Mouse (Mus musculus) limb, embryonic 11.5 days (tissue): Measurements from ENCODE around the gene Uck2. TPM values are rescaled to one million over a fixed set of nuclear protein-coding genes. Genes with fewer than 3 reads are reported as not detected.
A peak's percentile ranks its signal among the peaks of the same experiment; 100 is the strongest.

ENCODE experiments used
- ATAC-seq: fragments of 200-750 bp; cut with Nextera tagmentation; 2 replicates; pipeline ENCODE4 v1.8.0; 2017; ENCODE audit warnings: low read depth; ENCODE audit not compliant: insufficient number of reproducible peaks, low FRiP score, low TSS enrichment
- DNase-seq: peaks from one replicate; pipeline ENCODE4 v3.0.0-alpha.2; 2015; ENCODE audit warnings: low spot score
- H3K27ac ChIP-seq: fragments of 300-500 bp; sonication (generic); replicated peaks from 2 replicates; pipeline ENCODE4 v1.5.1; 2014; ENCODE audit warnings: low read depth, mild to moderate bottlenecking, low read length
- H3K27me3 ChIP-seq: fragments of 300-500 bp; sonication (generic); 2 replicates; pipeline ENCODE4 v1.6.1; 2014; ENCODE audit warnings: mild to moderate bottlenecking, low read length, mixed read lengths; ENCODE audit not compliant: control insufficient read depth, insufficient read depth
- H3K36me3 ChIP-seq: fragments of 300-500 bp; sonication (generic); 2 replicates; pipeline ENCODE4 v1.6.1; 2014; ENCODE audit warnings: mild to moderate bottlenecking, low read length, moderate library complexity, mixed read lengths; ENCODE audit not compliant: control insufficient read depth, insufficient read depth
- H3K4me1 ChIP-seq: fragments of 300-500 bp; sonication (generic); 2 replicates; pipeline ENCODE4 v1.6.1; 2014; ENCODE audit warnings: low read length, mixed read lengths; ENCODE audit not compliant: control insufficient read depth, insufficient read depth
- H3K4me2 ChIP-seq: fragments of 300-500 bp; sonication (generic); 2 replicates; pipeline ENCODE4 v1.6.1; 2014; ENCODE audit warnings: low read depth, mild to moderate bottlenecking, moderate library complexity; ENCODE audit not compliant: severe bottlenecking
- H3K4me3 ChIP-seq: fragments of 300-500 bp; sonication (generic); 2 replicates; pipeline ENCODE4 v1.5.1; 2014; ENCODE audit warnings: low read depth, low read length
- H3K9ac ChIP-seq: fragments of 300-500 bp; sonication (generic); 2 replicates; pipeline ENCODE4 v1.6.1; 2014; ENCODE audit warnings: mild to moderate bottlenecking, low read length
- H3K9me3 ChIP-seq: fragments of 300-500 bp; sonication (generic); 2 replicates; pipeline ENCODE4 v1.6.1; 2016; ENCODE audit warnings: low read length; ENCODE audit not compliant: control insufficient read depth
- WGBS: fragments of 180-500 bp; shearing (Covaris S2); extraction: QIAGEN DNeasy Blood & Tissue Kit; methylation state at CpG from one replicate; pipeline ENCODE4 v1.1.7; 2014; 5-methylcytosine and 5-hydroxymethylcytosine counted together
- polyA plus RNA-seq: library from polyadenylated mRNA; unstranded; fragments of >200 nt; fragmentation: Nextera tagmentation; extraction: Ambion mirVana; gene quantifications from 2 replicates; pipeline ENCODE4 v1.2.1, GENCODE M21; 2014

Uck2 gene
- polyA plus RNA-seq, 1 experiment from 2014 or later, result 138 TPM

DNA sequence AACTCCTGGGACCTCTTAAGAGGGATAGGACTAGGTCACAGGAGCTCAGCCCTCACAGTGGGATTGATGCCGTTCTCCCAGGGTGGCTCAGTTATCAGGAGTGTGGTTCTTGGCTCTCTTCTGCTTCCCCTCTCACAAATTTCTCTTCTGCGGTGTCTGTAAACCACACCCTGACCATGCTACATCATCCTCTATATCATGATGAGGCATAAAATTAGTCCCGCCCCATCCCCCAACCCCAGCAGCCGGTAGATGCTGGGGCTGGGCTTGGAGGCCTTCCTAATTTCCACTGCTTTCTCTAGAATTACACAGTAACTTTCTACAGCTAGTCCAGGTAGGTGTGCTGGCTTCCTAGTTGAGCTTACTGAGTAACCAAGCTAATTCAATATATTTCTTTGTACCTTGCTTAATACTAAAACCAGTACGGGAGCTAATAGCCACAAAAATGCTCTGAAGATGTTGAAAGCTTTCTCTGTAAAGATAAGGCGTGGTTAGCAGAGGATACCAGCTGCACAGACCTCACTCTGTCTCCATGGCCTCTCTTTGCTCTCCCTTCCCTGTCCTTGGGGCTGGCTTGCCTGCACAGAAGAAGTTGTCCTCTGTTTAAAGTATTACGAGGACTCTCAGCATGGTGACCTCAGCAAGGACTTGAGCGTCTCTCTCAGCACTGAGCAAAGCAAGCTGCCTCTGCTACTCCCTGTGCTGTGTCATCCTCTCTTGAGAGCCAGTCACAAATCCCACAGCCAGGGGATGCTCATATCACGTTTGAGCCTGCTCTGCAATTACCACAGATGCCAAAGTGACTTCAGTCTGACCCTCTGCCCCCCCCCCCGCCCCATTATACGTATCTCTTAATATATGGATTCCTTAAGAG, 3.8 kb upstream of the Uck2 start:
- WGBS, result 47% methylated on average over 11 of the region's 11 CpGs
- no peak for ATAC-seq

DNA sequence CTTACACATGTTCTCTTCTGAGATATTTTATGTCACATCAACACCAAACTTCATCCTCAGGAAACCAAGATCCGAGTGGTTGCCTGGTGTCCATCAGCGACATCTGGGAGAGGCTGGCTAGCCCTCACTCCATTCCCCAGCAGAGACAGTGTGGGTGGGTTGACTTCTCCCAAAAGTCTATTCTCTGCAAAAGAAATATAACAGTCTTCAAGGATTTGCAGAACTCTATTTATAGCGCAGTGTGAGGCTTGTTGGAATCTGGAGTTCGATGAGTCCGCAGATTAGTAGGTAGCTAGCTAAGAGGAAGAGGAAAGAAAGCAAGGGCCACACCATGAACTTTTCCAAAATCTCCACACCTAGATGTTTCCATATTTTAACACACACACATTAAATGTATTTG, 2.0 kb upstream of the Uck2 start:
- ATAC-seq, result no peak
- H3K4me2 ChIP-seq, result no peak overlapping the region
- no peak overlapping the region for H3K27ac ChIP-seq

More for the DNA sequence above, 3.8 kb upstream of the Uck2 start:
- H3K36me3 ChIP-seq, result no peaks in the 10 kb centered on the region
- no peaks in the 10 kb centered on the region for H3K9me3 ChIP-seq
- H3K4me3 ChIP-seq, result no peak overlapping the region
- no peak overlapping the region for H3K27ac ChIP-seq
- no peak for DNase-seq
- H3K4me2 ChIP-seq, result no peak overlapping the region
- no peak overlapping the region for H3K9ac ChIP-seq
- H3K27me3 ChIP-seq, result no peaks in the 10 kb centered on the region
- peaks cover 13% of the 10 kb centered on the region for H3K4me1 ChIP-seq

GRCm38 (mm10) chr1:167285356-167285755, 236 bp upstream of the Uck2 start:
- Histone ChIP-seq H3K4me3 (peak overlapping the region; percentile 95), H3K4me2 (peak overlapping the region; percentile 68), H3K27me3 (no peaks in the 10 kb centered on the region), H3K4me1 (peaks cover 9% of the 10 kb centered on the region; the same call in 1 of the 2 replicates), H3K9me3 (no peaks in the 10 kb centered on the region), H3K9ac (peak overlapping the region; percentile 90; the same call in 1 of the 2 replicates), H3K27ac (peak overlapping the region; percentile 5; the same call in 1 of the 2 replicates), H3K36me3 (no peaks in the 10 kb centered on the region; the same call in 1 of the 2 replicates)
- DNase-seq, result no peak
- 0 out of 2 replicates have a peak, but pooled peaks have one; percentile 8 for ATAC-seq
- whole genome bisulfite sequencing, result 1% methylated on average over 8 of the region's 8 CpGs

More for the DNA sequence above, 2.0 kb upstream of the Uck2 start:
- Histone ChIP-seq H3K9me3 (no peaks in the 10 kb centered on the region), H3K4me3 (no peak overlapping the region), H3K9ac (no peak overlapping the region), H3K36me3 (no peaks in the 10 kb centered on the region), H3K27me3 (no peaks in the 10 kb centered on the region), H3K4me1 (peaks cover 9% of the 10 kb centered on the region)
- whole genome bisulfite sequencing, result 87% methylated on average over 5 of the region's 5 CpGs
- DNase-seq, result no peak

- peak; percentile 92 for ATAC-seq
- Histone ChIP-seq H3K27ac (peak overlapping the region; percentile 86), H3K4me1 (peaks cover 6% of the 10 kb centered on the region; the same call in 1 of the 2 replicates), H3K36me3 (no peaks in the 10 kb centered on the region; the same call in 1 of the 2 replicates), H3K27me3 (no peaks in the 10 kb centered on the region), H3K4me3 (peak overlapping the region; percentile 95), H3K9me3 (no peaks in the 10 kb centered on the region), H3K4me2 (peak overlapping the region; percentile 68), H3K9ac (peak overlapping the region; percentile 90)
- WGBS, result under 1% methylated on average over 51 of the region's 51 CpGs
- peak; percentile 95 for DNase-seq
Observed at GRCm38 (mm10) chr1:167284837-167285319, 242 bp downstream of the Uck2 start.

DNA sequence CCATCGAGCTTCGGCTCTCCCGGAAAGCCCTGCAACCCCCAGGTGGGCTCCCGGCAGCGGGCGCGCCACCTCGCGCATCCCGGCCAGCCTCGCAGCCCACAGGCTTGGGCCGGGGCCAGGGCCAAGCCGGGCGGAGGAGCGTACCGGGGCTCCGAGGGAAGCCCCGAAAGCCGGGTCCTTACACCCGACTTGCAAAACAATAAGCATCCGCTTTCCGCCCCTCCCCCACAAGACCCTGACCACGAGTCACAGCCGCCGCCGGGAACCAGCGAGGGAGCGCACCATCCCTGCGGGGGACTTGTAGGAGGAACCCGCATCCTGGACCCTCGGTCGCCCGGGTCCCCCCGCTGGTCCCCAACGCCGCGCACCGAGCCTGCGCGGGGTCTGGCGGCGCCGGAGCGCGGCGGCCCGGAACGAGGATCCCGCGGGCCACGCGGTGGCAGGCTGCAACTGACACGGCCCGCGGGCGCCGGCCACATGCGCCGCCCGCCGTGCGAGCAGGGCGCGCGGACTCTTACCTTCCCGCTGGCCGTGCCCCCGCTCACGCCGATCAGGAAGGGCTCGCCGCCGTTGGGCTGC, 773 bp downstream of the Uck2 start:
- WGBS, result 0% methylated on average over 73 of the region's 73 CpGs
- ATAC-seq, result peak; percentile 38

GRCm38 (mm10) chr1:167283441-167284257, 1.5 kb downstream of the Uck2 start:
- ATAC-seq (peak; percentile 38; the same call in 1 of the 2 replicates), DNase-seq (peak; percentile 78)
- no peaks in the 10 kb centered on the region; the same call in 1 of the 2 replicates for H3K36me3 ChIP-seq
- no peaks in the 10 kb centered on the region for H3K27me3 ChIP-seq
- H3K9ac ChIP-seq, result peak overlapping the region; percentile 90
- peak overlapping the region; percentile 95 for H3K4me3 ChIP-seq
- under 1% methylated on average over 44 of the region's 44 CpGs for WGBS
- H3K27ac ChIP-seq, result peak overlapping the region; percentile 86
- H3K4me1 ChIP-seq, result peaks cover 5% of the 10 kb centered on the region; the same call in 1 of the 2 replicates
- H3K9me3 ChIP-seq, result no peaks in the 10 kb centered on the region
- peak overlapping the region; percentile 68 for H3K4me2 ChIP-seq

More for the DNA sequence above, 773 bp downstream of the Uck2 start:
- Histone ChIP-seq H3K4me3 (peak overlapping the region; percentile 95), H3K27me3 (no peaks in the 10 kb centered on the region), H3K36me3 (no peaks in the 10 kb centered on the region; the same call in 1 of the 2 replicates), H3K9ac (peak overlapping the region; percentile 90), H3K4me1 (peaks cover 3% of the 10 kb centered on the region; the same call in 1 of the 2 replicates), H3K4me2 (peak overlapping the region; percentile 68), H3K27ac (peak overlapping the region; percentile 86), H3K9me3 (no peaks in the 10 kb centered on the region)
- DNase-seq, result peak; percentile 91

DNA sequence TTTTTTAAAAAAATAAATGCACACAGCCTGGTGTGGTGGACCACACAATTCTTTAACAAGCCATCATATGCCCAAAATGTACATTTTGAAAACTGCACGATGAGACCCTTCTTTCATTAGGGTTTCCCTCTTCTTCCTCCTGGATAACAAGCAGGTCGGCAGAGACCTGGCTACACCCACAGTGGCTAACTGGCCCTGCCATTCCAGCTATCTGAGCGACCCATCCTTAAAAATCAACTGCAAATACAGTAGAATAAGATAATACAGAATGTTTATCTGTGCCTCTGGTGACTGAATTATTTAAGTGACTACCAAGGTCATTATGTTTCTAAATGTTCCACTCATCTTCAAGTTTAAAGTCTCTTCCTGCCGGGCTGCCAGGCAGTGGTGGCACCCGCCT, 2.4 kb downstream of the Uck2 start:
- Histone ChIP-seq H3K9ac (no peak overlapping the region), H3K27ac (no peak overlapping the region), H3K27me3 (no peaks in the 10 kb centered on the region), H3K36me3 (no peaks in the 10 kb centered on the region; the same call in 1 of the 2 replicates), H3K4me2 (peak overlapping the region; percentile 68; the same call in 1 of the 2 replicates), H3K4me3 (peak overlapping the region; percentile 95; the same call in 1 of the 2 replicates), H3K4me1 (peaks cover 5% of the 10 kb centered on the region; the same call in 1 of the 2 replicates), H3K9me3 (no peaks in the 10 kb centered on the region)
- 58% methylated on average over 5 of the region's 5 CpGs for WGBS
- DNase-seq (no peak), ATAC-seq (no peak)
